Mouse (Mus musculus): ENCODE data around the gene Dvl2.

Gene Dvl2

DNA sequence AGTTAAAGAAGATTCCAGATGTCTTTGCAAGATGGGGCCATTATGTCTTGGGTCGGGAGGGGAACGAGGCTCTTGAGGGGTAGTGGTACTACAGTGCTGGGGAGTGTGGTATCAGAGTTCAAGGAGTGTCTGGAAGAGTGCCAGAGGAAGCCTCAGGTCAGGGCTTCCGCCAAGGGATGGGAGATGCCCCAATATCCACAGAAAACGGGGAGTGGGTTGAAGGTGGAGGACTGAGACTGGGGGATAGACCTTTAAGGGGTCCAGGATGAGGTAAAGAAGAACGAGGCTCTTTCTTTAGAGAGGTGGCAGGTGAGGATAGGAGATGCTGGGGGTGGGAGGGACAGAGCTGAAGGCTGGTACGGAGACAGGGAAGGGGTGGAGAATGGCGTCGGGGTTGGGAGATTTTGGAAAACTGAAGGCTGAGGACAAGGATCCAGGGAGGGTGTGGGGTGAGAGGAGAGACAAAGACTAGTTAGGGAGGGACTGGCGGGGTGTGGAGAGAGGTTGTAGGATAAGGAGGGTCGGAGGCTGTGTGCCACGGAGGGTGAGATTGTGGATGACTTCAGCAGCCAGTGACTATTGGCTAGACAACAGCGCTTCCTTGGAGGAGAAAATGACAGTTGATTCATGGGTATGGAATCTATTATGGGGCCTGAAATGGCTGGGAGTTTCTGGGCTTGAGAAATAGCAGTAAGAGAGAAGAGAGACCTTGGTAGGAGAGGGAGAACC is 28.2 kb downstream of the Dvl2 start:
- DNase-seq (ENCODE audit: low spot score) = no peak

- peak; percentile 57 for DNase-seq (ENCODE audit: low spot score)
These were observed 28.9 kb downstream of the Dvl2 start for GRCm38 (mm10) chr11:70029130-70029801.

GRCm38 (mm10) chr11:70029829-70030550 is 29.6 kb downstream of the Dvl2 start:
- DNase-seq (ENCODE audit: low spot score) = no peak

DNA sequence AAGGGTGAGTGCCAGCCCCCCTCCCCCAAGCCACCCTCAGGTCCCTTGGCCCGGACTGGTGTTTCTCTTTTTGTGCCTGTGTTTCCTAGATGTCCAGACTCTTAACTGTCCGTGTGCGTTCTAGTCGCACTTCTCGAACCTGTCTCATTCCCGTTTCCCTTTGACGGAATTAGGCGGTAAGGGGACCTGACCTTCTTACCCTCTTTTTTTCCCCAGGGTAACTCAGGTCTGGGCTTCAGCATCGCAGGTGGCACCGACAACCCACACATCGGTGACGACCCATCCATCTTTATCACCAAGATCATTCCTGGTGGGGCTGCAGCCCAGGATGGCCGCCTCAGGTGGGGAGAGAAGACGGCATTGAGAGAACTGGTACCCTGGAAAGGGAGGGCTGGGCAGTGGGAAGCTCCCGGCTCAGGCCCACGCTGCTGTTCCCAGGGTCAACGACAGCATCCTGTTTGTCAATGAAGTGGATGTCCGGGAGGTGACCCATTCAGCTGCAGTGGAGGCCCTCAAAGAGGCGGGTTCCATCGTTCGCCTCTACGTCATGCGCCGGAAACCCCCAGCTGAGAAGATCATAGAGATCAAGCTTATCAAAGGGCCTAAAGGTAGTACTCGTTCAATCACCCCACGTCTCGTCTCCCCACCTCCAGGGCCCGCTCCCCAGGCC is 30.4 kb downstream of the Dvl2 start:
- DNase-seq (ENCODE audit: low spot score) = no peak

GRCm38 (mm10) chr11:70031321-70031670 is 30.9 kb downstream of the Dvl2 start:
- DNase-seq (ENCODE audit: low spot score) = no peak

GRCm38 (mm10) chr11:70038174-70038573 is 37.8 kb downstream of the Dvl2 start:
- no peak for DNase-seq (ENCODE audit: low spot score)

DNA sequence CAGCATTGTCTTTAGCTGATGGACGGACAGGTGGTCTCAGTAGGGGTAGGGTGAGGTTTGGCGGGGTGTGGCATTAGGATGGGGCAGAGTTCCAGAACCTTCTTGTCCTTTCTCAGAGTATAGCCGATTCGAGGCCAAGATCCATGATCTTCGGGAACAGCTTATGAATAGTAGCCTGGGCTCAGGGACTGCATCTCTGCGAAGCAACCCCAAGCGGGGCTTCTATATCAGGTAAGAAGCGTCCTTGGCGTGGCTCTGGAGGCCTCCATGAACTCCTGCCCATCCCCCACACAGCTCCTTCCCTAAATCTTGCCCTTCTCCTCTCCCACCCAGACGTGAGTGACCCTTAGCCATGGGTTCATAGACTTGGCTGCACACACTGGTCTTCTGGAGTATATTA is 39.2 kb downstream of the Dvl2 start:
- no peak for DNase-seq (ENCODE audit: low spot score)

GRCm38 (mm10) chr11:70040184-70040583 is 39.8 kb downstream of the Dvl2 start:
- DNase-seq (ENCODE audit: low spot score) = no peak

DNA sequence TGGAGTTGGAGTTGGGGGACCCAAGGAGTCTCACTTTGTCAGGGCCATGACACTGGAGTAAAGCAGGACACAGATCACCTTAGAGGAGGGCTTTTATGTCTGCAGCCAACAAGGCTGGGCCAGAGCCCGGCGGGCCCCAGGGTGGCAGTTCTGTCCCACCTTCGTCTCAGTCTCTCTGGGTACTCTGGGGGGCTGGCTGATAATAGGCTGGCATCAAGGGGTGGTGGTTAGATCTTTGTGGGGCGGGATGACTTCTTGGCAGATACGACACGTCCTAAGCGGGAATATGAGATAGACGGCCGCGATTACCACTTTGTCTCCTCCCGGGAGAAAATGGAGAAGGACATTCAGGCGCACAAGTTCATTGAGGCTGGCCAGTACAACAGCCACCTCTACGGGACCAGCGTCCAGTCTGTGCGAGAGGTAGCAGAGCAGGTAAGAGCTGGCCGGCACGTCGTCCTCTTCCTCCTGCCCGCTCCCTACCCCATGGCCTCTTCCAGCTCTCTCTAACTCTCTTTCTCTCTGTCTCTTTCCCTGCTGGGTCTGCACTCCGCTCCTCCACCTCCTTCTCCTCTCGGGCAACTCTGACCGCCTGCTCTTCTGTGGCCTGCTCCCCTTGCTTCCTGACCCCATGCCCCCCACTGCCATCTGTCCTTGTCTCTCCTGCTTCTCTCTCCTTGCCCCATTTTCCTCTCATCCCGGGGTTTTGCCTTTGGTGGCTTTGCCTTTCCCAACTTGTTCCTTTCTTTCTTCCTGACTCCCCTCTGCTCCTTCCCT is 42.1 kb downstream of the Dvl2 start:
- no peak for DNase-seq (ENCODE audit: low spot score)

DNA sequence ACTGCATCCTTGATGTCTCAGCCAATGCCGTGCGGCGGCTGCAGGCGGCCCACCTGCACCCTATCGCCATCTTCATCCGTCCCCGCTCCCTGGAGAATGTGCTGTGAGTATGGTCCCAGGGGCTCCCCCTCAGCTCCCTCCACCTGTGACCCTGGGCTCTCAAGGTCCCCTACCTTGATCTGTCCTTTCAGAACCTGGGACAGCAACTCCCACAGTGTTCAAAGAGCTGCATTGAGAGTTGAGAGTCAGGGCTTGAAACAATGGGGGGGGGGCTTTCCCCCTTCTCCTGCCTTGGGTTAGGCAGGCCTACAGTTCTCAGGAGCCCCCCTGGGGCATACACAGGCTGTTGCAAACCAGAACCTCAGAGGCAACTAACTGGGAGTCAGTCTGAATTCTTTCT is 43.3 kb downstream of the Dvl2 start:
- no peak for DNase-seq (ENCODE audit: low spot score)

- DNase-seq (ENCODE audit: low spot score) = no peak
These were observed 45.0 kb downstream of the Dvl2 start for GRCm38 (mm10) chr11:70045435-70045834.

DNA sequence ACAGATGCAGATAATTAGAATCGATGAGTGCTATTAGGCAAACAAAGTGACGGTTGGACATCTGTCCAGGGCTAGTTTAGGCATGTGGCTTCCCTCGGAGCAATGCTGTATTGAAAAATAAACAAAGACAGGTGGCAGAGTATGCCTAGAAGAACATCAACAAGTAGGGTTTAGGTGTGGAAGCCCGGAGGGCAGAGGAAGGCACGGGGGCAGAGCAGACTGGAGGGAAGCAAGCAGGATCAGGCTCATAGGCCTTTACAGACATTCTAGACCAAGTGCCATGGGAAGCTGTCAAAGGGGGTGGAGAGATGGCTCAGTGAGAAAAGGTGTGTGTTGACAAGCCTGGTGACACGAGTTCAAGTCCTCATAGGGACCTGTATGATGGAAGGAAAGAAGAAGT is 49.0 kb downstream of the Dvl2 start:
- no peak for DNase-seq (ENCODE audit: low spot score)

DNA sequence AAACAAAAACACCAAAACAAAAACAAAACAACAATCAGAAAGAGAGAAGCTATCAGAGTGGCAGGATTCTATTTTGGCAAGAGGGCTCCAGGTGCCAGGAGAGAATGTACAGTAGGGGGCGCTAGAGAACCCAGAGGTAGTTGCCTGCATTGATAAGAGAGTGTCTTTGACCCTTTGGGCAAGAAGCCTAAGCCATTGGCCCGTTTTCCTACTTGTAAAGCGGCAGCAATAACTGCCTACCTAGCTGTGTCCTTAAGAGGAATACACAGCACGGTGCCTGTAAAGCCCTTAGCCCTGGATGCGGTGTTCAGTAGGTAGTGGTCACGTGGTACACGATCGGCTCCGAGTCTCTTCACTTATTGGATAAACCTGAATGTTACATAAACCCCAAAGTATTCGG is 49.4 kb downstream of the Dvl2 start:
- no peak for DNase-seq (ENCODE audit: low spot score)

- no peak for DNase-seq (ENCODE audit: low spot score)
These were observed 52.8 kb downstream of the Dvl2 start for GRCm38 (mm10) chr11:70053156-70053555.

- DNase-seq (ENCODE audit: low spot score) = no peak
These were observed 53.6 kb downstream of the Dvl2 start, which contains the start of gene Asgr1 for GRCm38 (mm10) chr11:70053898-70054570. Gene Asgr1 (plus strand): TSS chr11:70054085.

DNA sequence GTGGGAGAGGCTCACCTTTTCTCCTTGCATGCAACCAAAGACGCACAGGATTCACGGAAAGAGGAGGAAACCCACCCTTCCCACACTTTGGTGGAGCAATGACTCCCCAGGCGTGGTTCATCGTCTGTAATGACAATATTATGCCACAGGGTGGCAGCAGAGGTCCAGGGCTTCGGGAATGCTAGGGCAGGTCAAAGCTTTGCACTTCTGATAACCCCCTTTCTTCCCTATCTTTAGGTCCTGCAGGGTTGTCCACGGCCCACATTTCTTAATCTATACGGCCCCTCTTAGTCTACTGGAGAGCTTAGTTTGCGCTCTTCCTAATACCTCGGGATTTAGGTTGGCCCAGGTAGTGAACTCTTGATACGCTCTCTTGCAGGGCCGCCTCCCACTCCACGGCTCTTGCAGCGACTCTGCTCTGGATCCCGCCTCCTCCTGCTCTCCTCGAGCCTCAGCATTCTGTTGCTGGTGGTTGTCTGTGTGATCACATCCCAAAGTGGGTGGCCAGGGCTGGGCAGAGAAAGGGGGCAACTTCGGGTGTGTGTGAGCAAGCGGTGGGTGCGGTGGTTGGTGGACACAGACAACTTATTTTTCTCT is 55.3 kb downstream of the Dvl2 start:
- peak; percentile 67 for DNase-seq (ENCODE audit: low spot score)

GRCm38 (mm10) chr11:70057805-70058204 is 57.4 kb downstream of the Dvl2 start:
- no peak for DNase-seq (ENCODE audit: low spot score)

- no peak for DNase-seq (ENCODE audit: low spot score)
These were observed 59.5 kb downstream of the Dvl2 start for GRCm38 (mm10) chr11:70059930-70060329.

All from lung, postnatal 25 days (tissue).